Mouse (Mus musculus) layer of hippocampus, adult 9-11 months (tissue): ENCODE data around the gene Cd47.

Source experiments
- DNase-seq: peaks from one replicate; pipeline ENCODE4 v3.0.0; 2022

The Cd47 gene

GRCm38 (mm10) chr16:49915532-49916476 is 115.5 kb downstream of the Cd47 start:
- no peak for DNase-seq

GRCm38 (mm10) chr16:49920191-49920590 is 119.9 kb downstream of the Cd47 start:
- DNase-seq: no peak

- no peak for DNase-seq
These were observed 121.3 kb downstream of the Cd47 start for GRCm38 (mm10) chr16:49921677-49922076.

- DNase-seq: no peak
These were observed 121.8 kb downstream of the Cd47 start for GRCm38 (mm10) chr16:49922098-49922497.

- DNase-seq: no peak
These were observed 123.4 kb downstream of the Cd47 start for GRCm38 (mm10) chr16:49923720-49924119.

- DNase-seq: no peak
These were observed 124.6 kb downstream of the Cd47 start for GRCm38 (mm10) chr16:49924941-49925340.

- DNase-seq: no peak
These were observed 132.9 kb downstream of the Cd47 start for GRCm38 (mm10) chr16:49933274-49933673.

GRCm38 (mm10) chr16:49936008-49936443 is 135.7 kb downstream of the Cd47 start:
- DNase-seq: no peak

GRCm38 (mm10) chr16:49936793-49937192 is 136.5 kb downstream of the Cd47 start:
- DNase-seq: no peak

GRCm38 (mm10) chr16:49937218-49938165 is 137.2 kb downstream of the Cd47 start:
- no peak for DNase-seq

- no peak for DNase-seq
These were observed 138.4 kb downstream of the Cd47 start for GRCm38 (mm10) chr16:49938483-49939301.

GRCm38 (mm10) chr16:49939376-49939775 is 139.0 kb downstream of the Cd47 start:
- no peak for DNase-seq

GRCm38 (mm10) chr16:49940473-49940872 is 140.1 kb downstream of the Cd47 start:
- DNase-seq: no peak

- no peak for DNase-seq
These were observed 140.7 kb downstream of the Cd47 start for GRCm38 (mm10) chr16:49941031-49941430.

GRCm38 (mm10) chr16:49943726-49944125 is 143.4 kb downstream of the Cd47 start:
- no peak for DNase-seq

GRCm38 (mm10) chr16:49945084-49945483 is 144.8 kb downstream of the Cd47 start:
- no peak for DNase-seq

- no peak for DNase-seq
These were observed 146.7 kb downstream of the Cd47 start for GRCm38 (mm10) chr16:49947049-49947448.

GRCm38 (mm10) chr16:49947610-49948009 is 147.3 kb downstream of the Cd47 start:
- no peak for DNase-seq

GRCm38 (mm10) chr16:49948287-49948686 is 148.0 kb downstream of the Cd47 start:
- no peak for DNase-seq

- DNase-seq: no peak
These were observed 148.9 kb downstream of the Cd47 start for GRCm38 (mm10) chr16:49949261-49949660.

GRCm38 (mm10) chr16:49950340-49950739 is 150.0 kb downstream of the Cd47 start:
- DNase-seq: no peak

- DNase-seq: no peak
These were observed 151.0 kb downstream of the Cd47 start for GRCm38 (mm10) chr16:49951288-49951691.
